Mouse (Mus musculus) adrenal gland, postnatal 0 days (tissue): ENCODE data around the gene Drg2. TPM values are rescaled to one million over a fixed set of nuclear protein-coding genes. Genes with fewer than 3 reads are reported as not detected.

Experiments
- polyA plus RNA-seq: library from polyadenylated mRNA; unstranded; fragments of >200 nt; fragmentation: Nextera tagmentation; extraction: Ambion mirVana; gene quantifications from 2 replicates; pipeline ENCODE4 v1.2.1, GENCODE M21; 2015

Gene Drg2
- polyA plus RNA-seq: 54.9 and 71.7 TPM in 2 replicates

DNA sequence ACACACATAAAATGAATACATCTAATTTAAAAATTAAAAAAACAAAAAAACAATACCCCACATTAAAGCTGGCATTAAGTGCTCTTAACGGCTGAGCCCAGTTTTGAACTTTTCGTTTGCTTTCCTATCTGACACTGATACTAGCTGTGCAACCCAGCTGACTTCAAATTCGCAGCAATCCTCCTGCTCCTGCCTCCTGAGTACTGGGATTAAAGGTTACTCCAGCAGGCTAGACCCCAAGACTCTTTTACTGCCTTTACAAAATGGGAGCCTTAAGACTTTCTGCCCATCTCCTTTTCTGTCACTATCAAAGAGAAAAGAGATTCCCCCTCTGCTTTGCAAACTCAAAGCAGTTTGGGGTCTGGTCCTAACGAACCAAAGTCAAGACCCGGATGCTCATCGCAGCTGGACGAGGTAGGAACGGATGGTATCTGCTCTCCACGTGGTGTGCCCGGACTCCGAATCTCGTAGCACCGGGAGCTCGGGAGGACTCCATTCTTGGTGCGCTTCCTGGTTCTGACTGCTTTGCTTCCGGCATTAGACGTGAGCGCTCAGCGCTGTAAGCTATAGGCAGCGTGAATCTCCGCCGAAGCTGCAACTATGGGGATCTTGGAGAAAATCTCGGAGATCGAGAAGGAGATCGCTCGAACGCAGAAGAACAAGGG lies at the start of gene Drg2:
Gene Drg2, plus strand, starts transcription at position 512 of the 665 bp plus-strand sequence.

DNA sequence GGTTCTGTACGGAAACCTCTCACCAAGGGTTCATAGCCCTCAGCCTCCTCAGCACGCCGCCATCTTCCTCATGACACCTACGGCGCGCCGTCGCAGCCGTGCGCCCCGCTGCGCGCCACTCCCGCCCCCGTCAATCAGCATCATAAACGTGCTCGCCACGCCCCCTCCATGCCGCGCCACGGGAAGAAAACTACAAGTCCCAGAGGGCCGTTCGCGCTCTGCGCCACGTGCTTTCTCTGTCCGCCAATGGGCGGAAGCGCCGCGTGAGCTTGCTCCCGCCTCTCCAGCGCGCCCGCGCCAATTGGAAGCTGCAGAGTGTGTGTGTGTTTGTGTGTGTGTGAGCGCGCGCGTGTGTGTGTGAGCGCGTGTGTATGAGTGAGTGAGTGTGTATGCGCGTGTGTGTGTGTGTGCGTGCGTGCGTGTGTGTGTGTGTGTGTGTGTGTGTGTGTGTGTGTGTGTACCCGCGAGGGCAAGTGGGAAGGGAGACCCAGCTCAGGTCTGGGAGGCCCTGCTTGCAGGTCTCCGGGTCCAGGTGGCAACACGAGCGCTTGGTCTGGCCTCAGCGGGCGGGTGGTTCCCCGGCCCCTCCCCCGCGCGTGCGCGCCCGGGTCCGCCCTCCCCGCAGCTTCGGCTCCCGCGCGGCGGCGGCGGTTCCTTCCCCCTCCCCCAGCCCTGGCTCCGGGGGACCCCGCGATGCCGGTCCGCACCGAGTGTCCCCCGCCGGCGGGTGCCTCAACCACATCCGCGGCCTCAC lies 37.3 kb upstream of the Drg2 start, which contains the start of gene Gid4:
Gene Gid4, plus strand, starts transcription at position 183 of the 754 bp plus-strand sequence.

DNA sequence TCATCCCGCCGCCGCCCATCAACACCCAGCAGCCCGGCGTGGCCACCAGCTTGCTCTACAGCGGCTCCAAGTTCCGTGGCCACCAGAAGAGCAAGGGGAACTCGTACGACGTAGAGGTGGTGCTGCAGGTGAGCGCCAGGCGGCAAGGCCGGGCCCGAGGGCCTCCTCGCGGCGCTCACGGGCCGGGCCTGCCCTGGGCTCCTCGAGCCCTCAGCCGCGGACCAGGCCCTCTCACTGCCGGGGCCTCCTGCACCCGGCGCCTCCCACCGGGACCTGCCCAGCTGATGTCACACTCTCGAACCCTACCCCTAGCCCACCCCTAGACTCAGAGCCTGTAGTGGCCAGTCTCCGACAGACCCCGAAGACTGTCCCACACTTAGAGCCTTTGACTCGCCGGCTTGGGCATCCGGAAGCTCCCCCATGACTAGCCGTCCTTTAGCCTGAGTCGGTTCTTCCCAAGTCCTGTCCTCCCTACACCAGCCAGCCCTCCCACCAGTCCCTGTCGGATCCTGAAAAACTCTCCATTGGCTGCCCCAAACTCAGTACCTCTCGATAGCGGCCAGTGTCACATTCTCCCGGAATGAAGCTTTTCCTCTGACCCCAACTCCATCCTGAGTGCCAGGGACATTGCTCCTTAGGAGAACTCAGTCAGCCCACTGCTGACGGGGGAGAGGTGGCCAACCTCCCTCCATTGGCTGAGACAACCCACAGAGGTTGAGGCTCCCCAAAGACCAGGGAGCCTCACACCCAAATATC lies 36.5 kb upstream of the Drg2 start, which contains the start of gene Atpaf2:
Gene Atpaf2, minus strand, starts transcription at position 741 of the 756 bp plus-strand sequence.

GRCm38 (mm10) chr11:60469039-60469438 lies 14.6 kb downstream of the Drg2 start, which contains the start of gene Myo15:
Myo15 (plus strand) TSS chr11:60469339.

Other genes starting within 250 kb of the Drg2 start
- gene Srebf1, start 232.0 kb upstream of the Drg2 start, polyA plus RNA-seq: 38.7 and 59.4 TPM in 2 replicates
- 20.9 and 23.0 TPM in 2 replicates for gene Tom1l2, start 101.7 kb upstream of the Drg2 start, polyA plus RNA-seq
- gene Drc3, start 101.3 kb upstream of the Drg2 start, polyA plus RNA-seq: 1.7 and 1.8 TPM in 2 replicates
- 13.4 and 19.4 TPM in 2 replicates for gene Gid4, start 37.4 kb upstream of the Drg2 start, polyA plus RNA-seq
- gene Atpaf2, start 36.1 kb upstream of the Drg2 start, polyA plus RNA-seq: 29.5 and 36.3 TPM in 2 replicates
- 0.17 and 0.39 TPM in 2 replicates for gene Myo15, start 14.7 kb downstream of the Drg2 start, polyA plus RNA-seq
- 25.8 and 38.5 TPM in 2 replicates for gene Alkbh5, start 81.8 kb downstream of the Drg2 start, polyA plus RNA-seq
- 19.4 and 21.3 TPM in 2 replicates for gene Llgl1, start 245.1 kb downstream of the Drg2 start, polyA plus RNA-seq